Mouse (Mus musculus) embryonic fibroblast, embryonic 13.5 days (primary cell): ENCODE results near the gene Fam107b.

ENCODE experiments used
- CTCF ChIP-seq: IDR thresholded peaks from 2 replicates; pipeline ENCODE4 v1.5.1; 2011; ENCODE audit warnings: mild to moderate bottlenecking, control low read depth, low read length, moderate library complexity, borderline replicate concordance; ENCODE audit not compliant: insufficient read depth
- POLR2A ChIP-seq: IDR thresholded peaks from 2 replicates; pipeline ENCODE4 v1.6.1; 2011; ENCODE audit warnings: low read depth, mild to moderate bottlenecking, control low read depth, low read length, moderate library complexity

DNA sequence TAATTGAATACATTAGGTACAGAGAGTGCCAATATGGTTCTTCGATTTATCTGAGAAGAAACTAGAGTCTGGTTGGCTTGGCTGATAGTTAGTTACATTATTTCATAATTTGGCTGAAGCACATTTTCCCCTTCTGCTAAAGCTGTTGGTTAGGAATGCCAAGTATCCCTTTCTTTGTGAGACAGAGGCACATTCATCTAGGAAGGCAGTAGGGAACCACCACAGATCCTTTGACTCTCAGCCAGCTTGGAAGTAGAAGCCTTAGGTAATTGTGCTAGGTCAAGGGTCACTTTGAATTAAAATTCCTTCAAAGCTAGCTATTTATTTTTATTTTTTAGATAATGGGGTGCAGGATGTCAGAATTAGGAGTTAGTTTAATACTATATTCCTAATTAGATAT, 105.2 kb downstream of the Fam107b start:
- TF ChIP-seq CTCF (no peak), POLR2A (no peak)
